Mouse (Mus musculus) forebrain, postnatal 0 days (tissue): ENCODE measurements around the gene Ttc9b. TPM values are rescaled to one million over a fixed set of nuclear protein-coding genes. Genes with fewer than 3 reads are reported as not detected.
"Not testable (repeated sequence)": the region's sequence is repeated elsewhere in the genome, so short reads cannot be mapped to it uniquely, and the experiment has no call there.

Experiments
- ATAC-seq: fragments of 200-750 bp; cut with Nextera tagmentation; 2 replicates; pipeline ENCODE4 v1.8.0; 2017; ENCODE audit warnings: mild to moderate bottlenecking, moderate library complexity
- DNase-seq: peaks from one replicate; pipeline ENCODE4 v3.0.0-alpha.2; 2015
- H3K27ac ChIP-seq: fragments of 300-500 bp; sonication (generic); 2 replicates; pipeline ENCODE4 v1.5.1; 2014; ENCODE audit warnings: low read depth, mild to moderate bottlenecking, antibody characterized with exemption, low read length, moderate library complexity, mixed read lengths
- H3K27me3 ChIP-seq: fragments of 300-500 bp; sonication (generic); 2 replicates; pipeline ENCODE4 v1.6.1; 2014; ENCODE audit warnings: mild to moderate bottlenecking, low read length, mixed read lengths; ENCODE audit not compliant: insufficient read depth
- H3K36me3 ChIP-seq: fragments of 300-500 bp; sonication (generic); 2 replicates; pipeline ENCODE4 v1.6.1; 2014; ENCODE audit warnings: mild to moderate bottlenecking, moderate library complexity; ENCODE audit not compliant: insufficient read depth
- H3K4me1 ChIP-seq: fragments of 300-500 bp; sonication (generic); 2 replicates; pipeline ENCODE4 v1.6.1; 2014; ENCODE audit warnings: antibody characterized with exemption; ENCODE audit not compliant: insufficient read depth
- H3K4me2 ChIP-seq: fragments of 300-500 bp; sonication (generic); 2 replicates; pipeline ENCODE4 v1.6.1; 2014; ENCODE audit warnings: low read depth, mild to moderate bottlenecking, moderate library complexity
- H3K4me3 ChIP-seq: fragments of 300-500 bp; sonication (generic); 2 replicates; pipeline ENCODE4 v1.5.1; 2014; ENCODE audit warnings: low read depth, low read length, mixed read lengths
- H3K9ac ChIP-seq: fragments of 300-500 bp; sonication (generic); 2 replicates; pipeline ENCODE4 v1.6.1; 2014; ENCODE audit warnings: mild to moderate bottlenecking
- H3K9me3 ChIP-seq: fragments of 300-500 bp; sonication (generic); 2 replicates; pipeline ENCODE4 v1.6.1; 2016; ENCODE audit warnings: low read length
- CTCF ChIP-seq: sonication (generic); IDR thresholded peaks from 2 replicates; pipeline ENCODE4 v1.5.1; 2016; ENCODE audit warnings: antibody characterized with exemption, control low read depth, low read depth
- WGBS: fragments of 180-500 bp; shearing (Covaris S2); extraction: QIAGEN DNeasy Blood & Tissue Kit; methylation state at CpG from one replicate; pipeline ENCODE4 v1.1.7; 2014; 5-methylcytosine and 5-hydroxymethylcytosine counted together
- polyA plus RNA-seq: library from polyadenylated mRNA; unstranded; fragments of >200 nt; fragmentation: Nextera tagmentation; extraction: Ambion mirVana; gene quantifications from 2 replicates; pipeline ENCODE4 v1.2.1, GENCODE M21; 2015
- total RNA-seq: library from RNA; depleted of rRNA; stranded (reverse); fragments of >200 nt; gene quantifications from 2 replicates; pipeline ENCODE4 v1.2.3, GENCODE M21; 2014

The Ttc9b gene
- total and polyA plus RNA-seq, 2 experiments from 2014 or later = 95.8 to 116 TPM

DNA sequence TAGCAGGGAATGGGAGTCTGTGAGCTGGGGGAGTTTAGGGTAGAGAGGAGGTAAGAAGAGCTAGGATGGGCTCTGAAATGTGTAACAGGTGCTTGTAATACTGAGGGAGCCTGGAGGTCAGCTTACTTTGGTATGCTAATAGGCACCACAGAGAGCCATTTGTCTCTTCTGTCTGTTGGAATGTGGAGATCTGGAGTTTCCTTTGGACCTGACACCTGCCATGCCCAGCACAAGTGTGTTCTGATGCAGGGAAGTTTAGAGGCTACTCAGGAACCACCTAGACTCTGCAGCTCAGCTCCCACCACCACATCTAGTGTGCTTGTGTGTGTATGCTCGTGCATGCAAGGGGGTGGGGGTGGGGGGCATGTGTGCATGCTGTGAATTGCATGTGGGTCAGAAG, 31.5 kb upstream of the Ttc9b start:
- no peak overlapping the region for H3K27ac ChIP-seq
- WGBS = 82% methylated on average over 1 of the region's 1 CpGs
- no peak overlapping the region for H3K9ac ChIP-seq
- TF ChIP-seq CTCF = no peak
- no peak overlapping the region for H3K4me2 ChIP-seq
- ATAC-seq = no peak
- no peaks in the 10 kb centered on the region for H3K27me3 ChIP-seq
- no peak for DNase-seq
- no peaks in the 10 kb centered on the region for H3K4me1 ChIP-seq
- no peak overlapping the region for H3K4me3 ChIP-seq
- no peaks in the 10 kb centered on the region for H3K9me3 ChIP-seq
- H3K36me3 ChIP-seq = peaks cover 43% of the 10 kb centered on the region

DNA sequence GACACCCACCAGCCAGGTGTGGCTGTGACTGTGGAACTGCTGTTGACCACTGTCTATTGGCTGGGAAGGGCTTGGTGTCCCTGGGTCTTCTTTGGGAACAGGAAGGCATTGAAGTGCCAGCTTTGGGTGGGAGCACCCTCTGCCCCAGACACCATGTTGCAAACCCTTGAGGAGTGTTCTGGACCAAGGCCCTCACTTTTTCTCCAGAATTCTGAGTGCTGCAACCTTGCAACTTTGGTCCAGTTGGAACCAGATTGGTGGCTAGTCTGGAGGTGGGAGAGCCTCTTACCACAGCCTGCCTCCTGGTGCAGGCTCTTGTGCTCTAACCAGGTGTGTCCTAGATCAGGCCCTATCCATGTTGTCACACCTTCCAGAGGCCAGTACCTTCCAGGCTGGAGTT, 28.7 kb upstream of the Ttc9b start:
- no peak for DNase-seq
- peaks cover 47% of the 10 kb centered on the region for H3K36me3 ChIP-seq
- no peak for TF ChIP-seq CTCF

DNA sequence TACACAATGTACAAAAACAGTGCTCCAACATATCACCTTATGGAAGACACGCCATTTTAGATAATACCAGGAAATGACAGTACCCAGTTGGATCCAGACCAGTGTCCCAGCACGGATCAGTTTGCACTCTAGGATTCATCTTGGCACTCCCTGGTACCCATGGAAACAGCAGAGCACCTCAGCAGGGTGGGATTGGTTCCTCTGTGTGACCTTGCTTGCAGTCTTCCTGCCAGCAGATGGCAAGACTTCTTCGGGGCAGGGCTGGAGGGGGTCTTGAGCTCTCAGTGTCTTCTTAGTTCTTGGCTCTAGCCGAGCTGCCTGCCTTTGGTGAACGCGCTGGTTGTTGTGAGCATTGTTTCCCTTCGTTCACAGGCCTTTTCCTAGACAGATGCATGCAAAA, 26.0 kb upstream of the Ttc9b start:
- no peak for ATAC-seq
- Histone ChIP-seq H3K27ac (no peak overlapping the region), H3K4me2 (no peak overlapping the region), H3K9me3 (no peaks in the 10 kb centered on the region), H3K9ac (0 out of 2 replicates have a peak overlapping the region, but pooled peaks have one; percentile 10), H3K4me1 (no peaks in the 10 kb centered on the region), H3K4me3 (no peak overlapping the region), H3K27me3 (no peaks in the 10 kb centered on the region), H3K36me3 (peaks cover 59% of the 10 kb centered on the region)
- 73% methylated on average over 7 of the region's 7 CpGs for WGBS
- no peak for DNase-seq
- no peak for TF ChIP-seq CTCF

More for the DNA sequence above, 28.7 kb upstream of the Ttc9b start:
- Histone ChIP-seq H3K9me3 (no peaks in the 10 kb centered on the region), H3K4me3 (no peak overlapping the region), H3K4me1 (no peaks in the 10 kb centered on the region), H3K27ac (no peak overlapping the region), H3K9ac (no peak overlapping the region), H3K4me2 (no peak overlapping the region), H3K27me3 (no peaks in the 10 kb centered on the region)
- ATAC-seq = no peak

- ATAC-seq = no peak
- no peak overlapping the region for H3K27ac ChIP-seq
- no peaks in the 10 kb centered on the region for H3K9me3 ChIP-seq
- H3K27me3 ChIP-seq = no peaks in the 10 kb centered on the region
- no peak overlapping the region for H3K9ac ChIP-seq
- WGBS = 92% methylated on average over 6 of the region's 6 CpGs
- no peaks in the 10 kb centered on the region for H3K4me1 ChIP-seq
- no peak overlapping the region for H3K4me2 ChIP-seq
- TF ChIP-seq CTCF = no peak
- H3K36me3 ChIP-seq = peaks cover 60% of the 10 kb centered on the region
- DNase-seq = no peak
- no peak overlapping the region for H3K4me3 ChIP-seq
Observed at GRCm38 (mm10) chr7:27628190-27628589, 25.5 kb upstream of the Ttc9b start.

DNA sequence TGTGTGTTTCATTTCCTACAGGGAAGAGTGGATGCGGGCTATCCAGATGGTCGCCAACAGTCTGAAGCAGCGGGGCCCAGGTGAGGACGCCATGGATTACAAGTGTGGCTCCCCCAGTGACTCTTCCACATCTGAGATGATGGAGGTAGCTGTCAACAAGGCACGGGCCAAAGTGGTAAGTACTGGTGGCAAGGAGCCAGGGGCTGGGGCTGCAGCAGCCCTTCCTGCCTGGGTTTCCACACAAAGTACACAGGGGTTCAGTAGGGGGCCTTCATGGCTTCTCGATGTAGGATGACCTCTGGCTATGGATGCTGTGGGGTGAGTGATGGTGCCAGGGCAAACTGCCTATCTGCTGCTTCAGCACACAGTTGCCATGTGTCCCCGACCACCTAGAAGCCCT, 24.9 kb upstream of the Ttc9b start:
- not testable (repeated sequence) for H3K4me1 ChIP-seq, DNase-seq, H3K4me2 ChIP-seq, H3K9ac ChIP-seq, H3K9me3 ChIP-seq, H3K27me3 ChIP-seq, ATAC-seq, H3K27ac ChIP-seq, H3K4me3 ChIP-seq
- 92% methylated on average over 7 of the region's 7 CpGs for WGBS
- peaks cover 63% of the 10 kb centered on the region for H3K36me3 ChIP-seq

DNA sequence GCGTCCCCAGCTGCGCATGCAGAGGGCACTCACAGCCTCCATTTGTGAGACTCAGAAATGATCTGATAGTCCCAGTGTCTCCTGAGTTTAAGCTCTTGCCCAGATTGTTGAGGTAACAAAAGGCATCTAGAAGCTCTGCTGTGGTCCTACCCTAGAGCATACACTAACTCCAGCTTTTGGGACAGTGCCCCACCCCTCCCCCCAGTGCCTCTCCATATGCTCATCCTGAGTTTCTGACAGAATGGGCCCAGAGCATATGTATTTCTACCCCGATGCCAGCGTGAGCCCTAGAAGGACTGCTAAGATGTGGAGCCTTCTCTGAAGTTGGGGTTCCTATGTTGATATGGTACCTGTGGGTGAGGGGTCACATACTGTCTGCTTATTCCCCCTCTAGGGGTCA, 22.3 kb upstream of the Ttc9b start:
- no peak for DNase-seq
- H3K27me3 ChIP-seq = no peaks in the 10 kb centered on the region
- H3K9ac ChIP-seq = no peak overlapping the region
- peaks cover 73% of the 10 kb centered on the region for H3K36me3 ChIP-seq
- no peak overlapping the region for H3K27ac ChIP-seq
- no peaks in the 10 kb centered on the region for H3K9me3 ChIP-seq
- no peak overlapping the region for H3K4me3 ChIP-seq
- no peak for TF ChIP-seq CTCF
- 85% methylated on average over 4 of the region's 4 CpGs for WGBS
- ATAC-seq = no peak
- H3K4me1 ChIP-seq = no peaks in the 10 kb centered on the region
- no peak overlapping the region for H3K4me2 ChIP-seq

DNA sequence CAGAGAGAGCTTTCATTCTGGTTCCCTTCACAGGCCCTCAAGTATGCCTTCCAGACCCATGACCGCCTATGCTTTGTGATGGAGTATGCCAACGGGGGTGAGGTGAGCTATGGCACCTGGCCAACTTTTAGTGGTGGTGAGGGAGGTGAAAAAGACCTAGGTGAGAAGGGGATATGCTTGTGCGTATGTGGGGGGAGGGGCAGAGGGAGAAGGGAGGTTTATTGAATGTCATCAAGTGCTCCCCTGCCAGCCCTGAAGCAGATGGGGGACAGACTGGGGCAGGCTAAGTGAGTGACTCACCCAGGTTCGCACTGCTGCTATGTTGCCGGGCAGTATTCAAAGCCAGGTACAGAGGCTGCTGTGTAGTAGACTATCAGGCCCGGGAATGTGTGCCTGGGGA, 20.5 kb upstream of the Ttc9b start:
- Histone ChIP-seq H3K27ac (no peak overlapping the region), H3K9me3 (no peaks in the 10 kb centered on the region), H3K4me1 (no peaks in the 10 kb centered on the region), H3K4me3 (no peak overlapping the region), H3K27me3 (no peaks in the 10 kb centered on the region), H3K4me2 (no peak overlapping the region), H3K36me3 (peaks cover 71% of the 10 kb centered on the region), H3K9ac (no peak overlapping the region)
- WGBS = 76% methylated on average over 6 of the region's 6 CpGs
- ATAC-seq (no peak), DNase-seq (no peak)
- no peak for TF ChIP-seq CTCF

DNA sequence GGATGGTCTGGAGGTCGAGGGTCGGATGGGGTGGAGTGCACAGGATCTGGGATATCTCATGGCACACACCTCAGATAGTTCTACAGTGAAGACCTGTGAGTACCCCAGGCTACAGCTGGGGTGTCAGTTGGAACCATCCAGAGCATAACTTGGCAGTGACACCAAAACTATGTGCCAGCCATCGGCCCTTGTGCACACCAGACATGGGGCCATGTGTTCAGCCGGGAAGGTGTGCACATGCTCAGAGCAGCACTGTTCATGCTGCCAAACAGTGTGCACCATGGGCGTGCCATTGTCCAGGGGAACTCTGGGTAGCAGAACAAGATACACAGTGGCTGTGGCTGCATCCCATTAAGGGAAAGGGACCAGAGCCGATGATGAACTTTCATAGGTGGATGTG, 19.0 kb upstream of the Ttc9b start:
- no peak for TF ChIP-seq CTCF
- ATAC-seq (no peak), DNase-seq (no peak)
- Histone ChIP-seq H3K4me1 (no peaks in the 10 kb centered on the region), H3K36me3 (peaks cover 60% of the 10 kb centered on the region), H3K27me3 (no peaks in the 10 kb centered on the region), H3K9me3 (no peaks in the 10 kb centered on the region), H3K4me2 (no peak overlapping the region), H3K9ac (no peak overlapping the region), H3K27ac (no peak overlapping the region), H3K4me3 (no peak overlapping the region)
- WGBS = 82% methylated on average over 6 of the region's 6 CpGs

GRCm38 (mm10) chr7:27635094-27635493, 18.6 kb upstream of the Ttc9b start:
- H3K4me2 ChIP-seq, DNase-seq, H3K4me3 ChIP-seq, H3K9ac ChIP-seq, H3K27ac ChIP-seq, H3K27me3 ChIP-seq, H3K4me1 ChIP-seq, ATAC-seq, H3K9me3 ChIP-seq: not testable (repeated sequence)
- 98% methylated on average over 2 of the region's 2 CpGs for WGBS
- H3K36me3 ChIP-seq = peaks cover 60% of the 10 kb centered on the region
